Mouse (Mus musculus): ENCODE data around the gene Ccdc174.
A peak's percentile ranks its signal among the peaks of the same experiment; 100 is the strongest.
"Not testable (repeated sequence)": the region's sequence is repeated elsewhere in the genome, so short reads cannot be mapped to it uniquely, and the experiment has no call there.

Ccdc174 gene

DNA sequence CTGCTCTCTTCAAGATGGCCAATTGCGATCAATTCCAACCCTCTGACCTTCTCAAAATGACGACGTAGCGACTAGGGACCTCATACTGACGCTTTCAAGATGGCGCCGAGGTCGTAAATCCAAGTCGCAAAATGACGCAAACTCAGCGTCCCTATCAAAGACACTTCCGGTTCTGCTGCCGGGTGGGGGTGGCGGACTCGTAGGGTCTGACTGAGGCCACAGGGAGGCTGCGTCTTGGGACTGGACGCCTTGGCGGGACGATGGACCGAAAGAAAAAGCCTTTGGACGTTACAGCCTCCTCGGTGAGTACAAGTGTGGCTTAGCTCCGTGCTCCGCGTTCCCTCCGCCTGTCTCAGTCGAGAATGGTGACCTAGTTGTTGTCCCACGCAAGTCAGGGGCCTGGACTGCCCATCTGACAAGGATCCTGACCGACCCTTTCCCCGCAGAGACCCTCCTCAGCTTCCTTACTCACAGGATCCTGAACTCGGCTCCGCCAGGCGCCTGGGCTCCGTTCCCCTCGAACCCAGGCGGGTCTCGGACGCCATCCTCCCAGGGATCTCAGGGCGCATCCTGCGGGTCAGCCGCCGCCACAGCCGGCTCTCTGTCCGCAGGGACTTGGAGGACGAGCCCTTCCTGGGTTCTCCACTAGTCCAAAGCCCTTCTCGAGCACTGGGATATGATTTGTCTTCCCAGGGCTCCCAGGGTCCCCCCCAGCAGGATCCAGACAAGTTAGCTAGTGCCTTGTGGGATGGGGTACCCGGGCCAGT is at the start of gene Ccdc174:
Ccdc174 (plus strand) TSS at position 169 of the 767 bp plus-strand sequence.
- peak; percentile 94 for ATAC-seq (ENCODE audit: insufficient number of reproducible peaks, low FRiP score, low TSS enrichment)

DNA sequence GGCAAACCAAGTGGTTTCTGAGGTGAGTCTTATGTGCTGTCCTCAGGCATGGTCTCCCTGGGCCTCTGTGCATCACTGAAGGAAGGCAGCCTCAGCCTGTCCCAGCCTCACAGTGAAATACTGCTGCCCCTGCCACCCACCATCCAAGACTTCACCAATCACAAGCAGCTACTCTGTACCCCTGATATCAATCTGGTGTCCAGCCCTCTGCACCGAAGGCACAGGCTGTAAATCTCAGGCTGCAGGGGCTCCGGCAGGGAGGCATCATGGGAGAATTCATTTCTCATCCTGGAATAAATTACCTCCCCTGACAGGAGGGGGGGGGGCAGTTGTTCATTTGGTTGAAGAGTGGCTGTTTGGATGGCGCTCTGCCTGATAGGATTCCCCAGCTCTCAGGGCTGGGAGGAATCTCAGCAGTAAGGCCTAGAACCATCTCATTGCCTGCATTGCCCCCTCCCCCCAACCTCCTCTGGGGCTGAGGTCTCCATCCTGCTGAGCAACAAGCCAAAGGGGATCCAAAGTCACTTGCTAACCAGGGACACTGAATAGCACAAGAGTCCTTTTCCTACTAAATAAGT is 44.9 kb upstream of the Ccdc174 start:
- ATAC-seq (ENCODE audit: insufficient number of reproducible peaks, low FRiP score, low TSS enrichment), result no peak

DNA sequence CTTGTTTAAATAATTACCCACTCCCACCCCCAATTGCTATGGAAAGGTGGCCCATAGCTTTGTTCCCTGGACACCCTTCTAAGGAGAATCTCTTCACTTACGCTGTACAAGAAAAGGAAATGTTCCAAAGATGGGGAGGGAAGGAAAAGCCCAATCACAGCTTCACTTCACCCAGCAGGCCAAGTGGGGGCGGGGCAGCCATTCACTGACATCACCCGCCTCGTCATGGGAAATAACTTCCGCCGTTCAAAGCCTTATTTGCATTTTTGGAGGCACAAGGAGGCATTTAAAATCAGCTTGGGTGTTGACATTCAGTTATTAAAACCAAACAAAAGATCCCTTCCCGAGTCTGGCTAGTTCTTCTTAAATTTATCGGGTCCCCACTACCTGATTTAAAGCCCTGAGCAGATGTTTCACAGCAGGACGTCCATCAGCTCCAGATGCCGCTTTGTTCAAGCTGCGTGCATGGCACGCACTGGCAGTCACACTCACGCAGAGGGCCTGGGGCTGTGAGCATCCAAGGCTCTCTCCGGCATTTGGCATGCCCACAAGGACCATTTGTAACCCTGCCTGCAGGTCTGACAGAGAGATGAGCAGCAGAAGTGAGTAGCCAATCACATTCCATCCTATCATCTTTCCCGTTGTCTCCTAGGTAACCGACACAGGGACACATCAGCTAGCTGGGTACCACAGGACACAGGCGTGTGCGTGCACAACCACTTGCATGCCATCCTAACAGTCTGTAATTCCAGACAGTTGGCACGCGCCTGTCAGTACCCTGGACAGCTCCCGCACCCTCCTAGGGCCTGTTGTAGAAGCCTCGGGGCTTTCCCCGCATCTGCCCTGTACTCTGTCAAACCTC is 38.6 kb upstream of the Ccdc174 start:
- ATAC-seq (ENCODE audit: insufficient number of reproducible peaks, low FRiP score, low TSS enrichment), result no peak

DNA sequence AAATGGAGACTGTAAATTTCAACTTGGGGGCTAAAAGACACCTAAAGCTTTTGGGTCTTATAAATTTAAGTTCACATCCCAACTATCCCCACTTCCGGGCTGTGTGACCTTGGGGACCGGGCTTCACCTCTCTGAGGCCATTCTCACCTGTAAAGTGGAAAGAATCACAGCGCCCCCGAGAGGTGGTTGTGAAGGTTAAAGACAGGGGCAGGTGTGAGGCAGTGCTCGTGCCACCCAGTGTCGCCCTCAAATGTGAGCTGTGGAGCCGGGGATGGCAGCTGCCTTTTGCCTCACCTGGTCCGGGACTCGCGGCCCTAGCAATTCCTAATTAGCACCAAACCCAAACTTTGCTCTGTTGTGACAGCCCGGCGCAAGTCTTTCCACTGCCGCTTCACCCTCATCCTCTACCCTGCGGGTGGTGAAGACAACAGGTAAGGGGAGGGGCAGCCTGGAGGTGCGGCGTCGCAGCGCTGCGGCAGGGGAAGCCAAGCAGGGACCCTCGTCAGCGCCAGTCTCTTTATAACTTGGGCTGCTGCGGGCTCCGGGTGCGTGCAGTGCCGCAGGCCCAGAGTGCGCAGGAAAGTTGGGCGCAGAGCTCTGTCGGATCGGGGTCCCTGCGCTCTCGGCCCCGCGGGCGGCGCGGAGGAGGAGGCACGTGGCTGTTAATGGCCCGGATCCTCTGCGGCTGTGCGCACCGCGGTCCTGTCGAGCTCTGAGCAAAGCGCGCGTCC is 34.8 kb upstream of the Ccdc174 start:
- no peak; the same call in 1 of the 2 replicates for ATAC-seq (ENCODE audit: insufficient number of reproducible peaks, low FRiP score, low TSS enrichment)

- no peak for ATAC-seq (ENCODE audit: insufficient number of reproducible peaks, low FRiP score, low TSS enrichment)
Measured at GRCm38 (mm10) chr6:91843628-91844153, 34.2 kb upstream of the Ccdc174 start.

GRCm38 (mm10) chr6:91852550-91852949 is 25.3 kb upstream of the Ccdc174 start:
- peak; percentile 61; the same call in 1 of the 2 replicates for ATAC-seq (ENCODE audit: insufficient number of reproducible peaks, low FRiP score, low TSS enrichment)

DNA sequence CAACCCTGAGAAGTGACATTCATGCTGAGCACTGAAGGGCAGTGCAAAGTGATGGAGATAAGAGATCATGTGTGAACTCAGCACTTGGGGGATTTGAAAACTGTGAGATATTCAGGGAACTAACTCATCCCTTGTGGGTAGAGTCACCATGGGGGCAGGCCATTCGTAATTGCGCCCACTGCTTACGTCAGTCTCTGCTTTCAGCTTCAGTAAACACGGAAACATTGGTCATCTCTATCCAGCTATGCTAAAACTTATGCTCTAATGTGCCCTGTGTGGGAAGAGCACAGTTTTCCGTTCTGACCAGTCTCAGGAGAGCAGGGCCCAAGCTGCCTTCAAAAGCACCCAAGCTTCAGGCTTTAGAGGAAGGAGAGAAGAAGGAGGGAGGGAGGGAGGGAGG is 19.5 kb upstream of the Ccdc174 start:
- no peak for ATAC-seq (ENCODE audit: insufficient number of reproducible peaks, low FRiP score, low TSS enrichment)

DNA sequence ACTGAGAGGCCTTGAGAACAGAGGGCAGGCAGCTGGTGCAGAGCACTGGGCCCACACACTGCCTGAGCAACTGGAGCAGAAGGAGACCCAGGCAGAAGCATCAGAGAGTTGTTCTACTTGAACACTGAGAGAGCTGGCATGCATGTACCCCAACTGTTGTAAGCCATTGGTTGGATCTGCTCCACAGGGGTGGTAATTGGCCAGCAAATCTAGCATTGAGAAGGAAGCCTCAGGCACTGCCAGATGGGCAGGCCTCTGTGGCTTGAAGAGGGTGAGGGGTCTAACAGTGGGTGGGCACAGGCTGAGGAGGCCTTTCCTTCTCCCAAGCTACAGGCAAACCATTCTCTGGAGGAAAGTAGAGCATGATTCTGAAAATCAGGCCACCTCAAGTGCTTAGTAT is 15.0 kb upstream of the Ccdc174 start:
- no peak for ATAC-seq (ENCODE audit: insufficient number of reproducible peaks, low FRiP score, low TSS enrichment)

- no peak for ATAC-seq (ENCODE audit: insufficient number of reproducible peaks, low FRiP score, low TSS enrichment)
Measured at GRCm38 (mm10) chr6:91864595-91864994, 13.3 kb upstream of the Ccdc174 start.

- ATAC-seq (ENCODE audit: insufficient number of reproducible peaks, low FRiP score, low TSS enrichment), result no peak
Measured at GRCm38 (mm10) chr6:91865601-91866000, 12.3 kb upstream of the Ccdc174 start.

GRCm38 (mm10) chr6:91868091-91868490 is 9.8 kb upstream of the Ccdc174 start:
- ATAC-seq (ENCODE audit: insufficient number of reproducible peaks, low FRiP score, low TSS enrichment), result no peak

DNA sequence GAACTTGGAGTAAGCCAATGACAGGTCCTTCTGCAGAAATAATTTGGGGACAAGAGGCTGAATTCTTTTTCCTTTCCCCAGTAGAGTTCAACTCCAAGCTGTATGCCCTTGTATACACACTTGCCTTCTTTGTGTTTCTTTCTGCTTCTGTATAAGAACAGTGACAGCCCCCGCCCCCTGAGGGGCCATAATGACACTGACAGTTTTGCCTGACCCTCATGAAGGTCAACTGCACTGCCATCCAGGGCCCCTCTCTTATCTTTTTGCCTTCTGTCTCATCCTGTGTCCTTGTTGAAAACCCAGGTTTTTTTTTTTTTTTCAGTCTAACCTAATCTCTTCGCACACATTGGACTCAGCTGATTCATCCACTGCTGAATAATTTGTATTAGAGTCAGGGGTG is 5.1 kb upstream of the Ccdc174 start:
- ATAC-seq (ENCODE audit: insufficient number of reproducible peaks, low FRiP score, low TSS enrichment), result no peak

GRCm38 (mm10) chr6:91883859-91884258 is 6.0 kb downstream of the Ccdc174 start:
- ATAC-seq (ENCODE audit: insufficient number of reproducible peaks, low FRiP score, low TSS enrichment), result no peak

GRCm38 (mm10) chr6:91889255-91889906 is 11.5 kb downstream of the Ccdc174 start:
- ATAC-seq (ENCODE audit: insufficient number of reproducible peaks, low FRiP score, low TSS enrichment), result no peak

- no peak for ATAC-seq (ENCODE audit: insufficient number of reproducible peaks, low FRiP score, low TSS enrichment)
Measured at GRCm38 (mm10) chr6:91890615-91891014, 12.8 kb downstream of the Ccdc174 start.

DNA sequence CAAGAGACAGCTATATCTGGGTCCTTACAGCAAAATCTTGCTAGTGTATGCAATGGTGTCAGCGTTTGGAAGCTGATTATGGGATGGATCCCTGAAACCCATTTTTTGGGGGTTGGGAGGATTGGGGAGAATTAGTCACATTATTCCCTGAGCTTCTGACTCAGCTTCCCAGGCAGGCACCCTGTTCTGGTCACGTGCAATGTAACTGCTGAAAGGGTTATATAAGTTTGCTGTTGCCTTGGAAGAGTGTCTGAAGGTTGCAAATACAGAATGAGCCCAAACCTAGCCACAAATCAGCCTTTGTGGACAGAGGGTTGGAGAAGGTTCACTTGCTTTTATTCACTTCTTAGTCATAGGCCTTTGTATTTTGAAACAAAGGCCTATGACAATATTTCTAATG is 13.9 kb downstream of the Ccdc174 start:
- no peak for ATAC-seq (ENCODE audit: insufficient number of reproducible peaks, low FRiP score, low TSS enrichment)

DNA sequence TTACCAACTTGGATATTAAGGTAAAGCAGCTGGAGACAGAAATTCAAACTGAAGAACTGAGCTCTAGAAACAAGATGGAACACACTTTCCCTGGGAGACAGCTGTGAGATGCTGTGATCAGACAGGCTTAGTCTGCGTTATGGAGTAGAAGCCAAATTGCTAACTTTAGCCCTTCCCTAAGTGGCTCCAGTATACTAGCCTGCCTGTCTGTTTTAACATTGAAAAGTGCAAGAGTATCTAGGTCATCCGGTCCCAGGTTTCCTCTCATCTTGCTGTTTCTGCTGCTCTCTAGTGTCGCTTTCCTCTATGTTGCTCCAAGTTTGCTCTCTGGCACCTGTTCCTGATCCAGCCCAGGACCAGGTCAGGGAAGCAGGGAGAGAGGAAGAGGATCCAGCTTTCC is 18.9 kb downstream of the Ccdc174 start:
- no peak for ATAC-seq (ENCODE audit: insufficient number of reproducible peaks, low FRiP score, low TSS enrichment)

GRCm38 (mm10) chr6:91901505-91901904 is 23.7 kb downstream of the Ccdc174 start:
- peak; percentile 62; the same call in 1 of the 2 replicates for ATAC-seq (ENCODE audit: insufficient number of reproducible peaks, low FRiP score, low TSS enrichment)

DNA sequence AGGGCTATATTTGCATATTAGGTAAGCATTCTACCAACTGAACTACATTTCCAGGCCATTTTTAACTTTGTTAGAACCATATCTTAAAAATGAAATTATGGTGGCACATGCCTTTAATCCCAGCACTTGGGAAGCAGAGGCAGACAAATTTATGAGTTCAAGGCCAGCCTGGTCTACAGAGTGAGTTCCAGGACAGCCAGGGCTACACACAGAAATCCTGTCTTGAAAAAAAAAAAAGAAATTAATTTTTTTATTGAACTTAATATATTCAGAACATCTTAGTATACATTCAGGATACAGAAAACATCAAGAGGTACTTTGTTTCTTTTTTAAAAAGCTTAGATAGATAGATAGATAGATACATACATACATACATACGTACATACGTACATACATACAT is 24.7 kb downstream of the Ccdc174 start, which contains the start of gene 4930590J08Rik:
4930590J08Rik (plus strand) TSS at position 301 of the 400 bp plus-strand sequence.
- not testable (repeated sequence) for ATAC-seq (ENCODE audit: insufficient number of reproducible peaks, low FRiP score, low TSS enrichment)

DNA sequence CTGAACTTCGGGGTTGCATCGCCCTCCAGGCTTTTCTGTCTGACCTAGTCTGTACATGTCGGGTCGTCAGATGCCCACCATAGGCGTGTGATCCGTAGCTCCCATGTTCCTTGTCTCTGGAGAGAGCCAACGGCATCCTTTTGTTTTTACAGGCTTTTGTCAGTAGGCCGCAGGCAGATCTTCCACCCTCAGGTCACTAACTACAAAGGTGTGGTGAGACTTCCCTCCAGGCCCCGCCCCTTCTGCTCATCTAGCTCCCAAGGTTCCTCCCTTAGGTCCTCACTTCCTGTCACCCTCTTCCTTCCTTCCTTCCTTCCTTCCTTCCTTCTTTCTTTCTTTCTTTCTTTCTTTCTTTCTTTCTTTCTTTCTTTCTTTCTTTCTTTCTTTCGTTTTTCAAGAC is 36.2 kb downstream of the Ccdc174 start:
- no peak for ATAC-seq (ENCODE audit: insufficient number of reproducible peaks, low FRiP score, low TSS enrichment)
